Mouse (Mus musculus): ENCODE results near the gene Gm26620. TPM values are rescaled to one million over a fixed set of nuclear protein-coding genes. Genes with fewer than 3 reads are reported as not detected.

Gm26620 gene
- polyA plus RNA-seq, 1 experiment from 2014 or later = not detected

DNA sequence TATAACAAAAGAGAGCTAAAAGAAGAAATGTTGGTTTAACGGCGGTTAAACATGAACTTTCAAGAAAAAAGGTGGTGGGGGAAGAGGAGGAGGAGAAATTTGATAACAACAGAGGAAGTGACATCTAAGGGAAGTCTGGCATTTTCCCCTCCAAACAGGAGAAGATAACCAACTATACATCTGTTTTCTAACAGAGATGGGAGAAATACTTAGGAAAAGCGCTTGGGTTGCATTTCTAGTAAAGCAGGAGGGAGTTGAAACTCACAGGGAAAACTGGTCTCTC, 22.5 kb upstream of the Gm26620 start:
- Histone ChIP-seq H3K9ac (no peak overlapping the region), H3K36me3 (no peaks in the 10 kb centered on the region), H3K9me3 (replicated peaks) (no peaks in the 10 kb centered on the region), H3K27me3 (no peaks in the 10 kb centered on the region), H3K4me2 (replicated peaks) (no peak overlapping the region), H3K4me1 (peaks cover 6% of the 10 kb centered on the region), H3K4me3 (no peak overlapping the region), H3K27ac (no peak overlapping the region)
- no peak for ATAC-seq (ENCODE audit: low FRiP score)
- WGBS = 78% methylated on average over 3 of the region's 3 CpGs

DNA sequence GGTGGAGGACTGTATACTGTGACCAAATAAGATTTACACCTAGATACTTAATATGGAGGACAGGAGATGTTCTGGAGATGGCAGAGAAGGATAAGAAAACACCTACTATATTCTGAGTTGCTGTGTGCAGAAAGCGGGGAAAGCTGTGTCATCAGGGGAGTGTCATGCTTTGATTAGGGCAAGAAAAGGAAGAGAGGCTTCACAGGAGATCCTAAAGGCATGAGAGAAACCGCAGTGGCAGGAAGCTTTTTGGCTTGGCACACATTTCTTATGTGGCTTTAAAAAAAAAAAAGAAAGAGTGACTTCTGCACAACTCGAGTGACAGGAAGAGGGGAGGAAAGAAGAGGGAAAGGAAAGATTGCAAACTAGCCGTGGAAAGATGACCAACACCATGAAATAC, 21.8 kb upstream of the Gm26620 start:
- 72% methylated on average over 4 of the region's 4 CpGs for WGBS
- H3K36me3 ChIP-seq = no peaks in the 10 kb centered on the region
- H3K9ac ChIP-seq = no peak overlapping the region
- H3K9me3 ChIP-seq (replicated peaks) = no peaks in the 10 kb centered on the region
- H3K4me2 ChIP-seq (replicated peaks) = no peak overlapping the region
- no peak for ATAC-seq (ENCODE audit: low FRiP score)
- H3K4me1 ChIP-seq = peaks cover 6% of the 10 kb centered on the region
- no peak overlapping the region for H3K27ac ChIP-seq
- H3K27me3 ChIP-seq = no peaks in the 10 kb centered on the region
- no peak overlapping the region for H3K4me3 ChIP-seq

DNA sequence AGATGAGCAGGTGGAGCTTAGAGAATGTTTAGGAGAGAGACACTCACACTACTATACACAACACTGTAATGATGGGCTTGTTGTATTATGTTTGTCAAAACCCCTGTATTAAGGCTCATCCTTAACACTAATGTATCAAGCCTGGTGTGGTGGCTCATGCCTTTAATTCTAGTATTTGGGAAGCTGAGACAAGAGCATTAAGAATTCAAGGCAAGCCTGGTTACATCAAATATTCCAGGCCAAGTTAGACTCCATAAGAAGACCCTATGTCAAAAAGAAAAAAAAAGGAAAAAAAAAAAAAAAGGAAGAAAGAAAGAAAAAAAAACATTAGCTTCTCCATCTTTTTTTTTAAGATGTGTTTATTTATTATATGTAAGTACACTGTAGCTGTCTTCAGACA, 20.6 kb upstream of the Gm26620 start:
- no peak for ATAC-seq (ENCODE audit: low FRiP score)
- Histone ChIP-seq H3K4me2 (replicated peaks) (no peak overlapping the region), H3K4me3 (no peak overlapping the region), H3K27me3 (no peaks in the 10 kb centered on the region), H3K36me3 (no peaks in the 10 kb centered on the region), H3K9me3 (replicated peaks) (no peaks in the 10 kb centered on the region), H3K9ac (no peak overlapping the region), H3K4me1 (peaks cover 6% of the 10 kb centered on the region), H3K27ac (no peak overlapping the region)

DNA sequence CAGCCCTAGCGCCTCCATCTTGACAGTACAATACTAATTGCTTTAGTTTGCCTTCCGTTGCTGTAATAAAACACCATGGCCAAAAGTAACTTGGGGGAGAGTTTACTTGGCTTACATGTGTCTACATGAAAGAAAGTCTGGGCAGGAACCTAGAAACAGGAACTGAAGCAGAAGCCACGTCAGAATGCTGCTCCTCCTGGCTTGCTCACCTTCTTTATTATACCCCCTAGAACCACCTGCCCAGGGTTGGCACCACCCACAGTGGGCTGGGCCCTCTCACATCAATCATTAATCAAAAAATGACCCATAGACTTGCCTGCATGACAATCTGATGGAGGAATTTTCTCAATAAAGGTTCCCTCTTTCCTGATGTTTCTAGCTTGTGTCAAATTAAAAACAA, 20.1 kb upstream of the Gm26620 start:
- no peak overlapping the region for H3K9ac ChIP-seq
- H3K4me3 ChIP-seq = no peak overlapping the region
- no peak for ATAC-seq (ENCODE audit: low FRiP score)
- no peak overlapping the region for H3K27ac ChIP-seq
- no peaks in the 10 kb centered on the region for H3K9me3 ChIP-seq (replicated peaks)
- H3K4me2 ChIP-seq (replicated peaks) = no peak overlapping the region
- H3K4me1 ChIP-seq = peaks cover 6% of the 10 kb centered on the region
- H3K27me3 ChIP-seq = no peaks in the 10 kb centered on the region
- 90% methylated on average over 3 of the region's 3 CpGs for WGBS
- no peaks in the 10 kb centered on the region for H3K36me3 ChIP-seq

DNA sequence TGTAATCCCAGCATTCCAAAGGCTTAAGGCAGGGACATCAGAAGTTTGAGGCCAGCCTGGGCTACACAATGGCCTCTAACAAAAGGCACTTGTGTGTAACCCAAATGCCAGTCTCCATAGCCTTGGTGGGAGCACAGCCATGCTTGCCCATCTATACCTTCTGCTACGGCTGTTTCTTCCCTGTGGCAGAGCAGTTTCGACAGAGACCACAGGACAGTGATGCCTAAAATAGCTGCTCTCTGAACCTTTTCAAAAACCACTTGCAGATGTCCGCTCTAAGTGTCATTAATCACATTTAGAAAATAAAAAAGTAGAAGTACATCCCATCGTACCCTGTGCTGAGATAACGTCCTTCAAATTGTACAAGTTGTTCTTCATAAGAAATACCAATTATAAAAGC, 19.5 kb upstream of the Gm26620 start:
- Histone ChIP-seq H3K36me3 (no peaks in the 10 kb centered on the region), H3K9ac (no peak overlapping the region), H3K27ac (no peak overlapping the region), H3K4me1 (peaks cover 6% of the 10 kb centered on the region), H3K4me2 (replicated peaks) (no peak overlapping the region), H3K4me3 (no peak overlapping the region), H3K27me3 (no peaks in the 10 kb centered on the region), H3K9me3 (replicated peaks) (no peaks in the 10 kb centered on the region)
- WGBS = 89% methylated on average over 5 of the region's 5 CpGs
- ATAC-seq (ENCODE audit: low FRiP score) = no peak

DNA sequence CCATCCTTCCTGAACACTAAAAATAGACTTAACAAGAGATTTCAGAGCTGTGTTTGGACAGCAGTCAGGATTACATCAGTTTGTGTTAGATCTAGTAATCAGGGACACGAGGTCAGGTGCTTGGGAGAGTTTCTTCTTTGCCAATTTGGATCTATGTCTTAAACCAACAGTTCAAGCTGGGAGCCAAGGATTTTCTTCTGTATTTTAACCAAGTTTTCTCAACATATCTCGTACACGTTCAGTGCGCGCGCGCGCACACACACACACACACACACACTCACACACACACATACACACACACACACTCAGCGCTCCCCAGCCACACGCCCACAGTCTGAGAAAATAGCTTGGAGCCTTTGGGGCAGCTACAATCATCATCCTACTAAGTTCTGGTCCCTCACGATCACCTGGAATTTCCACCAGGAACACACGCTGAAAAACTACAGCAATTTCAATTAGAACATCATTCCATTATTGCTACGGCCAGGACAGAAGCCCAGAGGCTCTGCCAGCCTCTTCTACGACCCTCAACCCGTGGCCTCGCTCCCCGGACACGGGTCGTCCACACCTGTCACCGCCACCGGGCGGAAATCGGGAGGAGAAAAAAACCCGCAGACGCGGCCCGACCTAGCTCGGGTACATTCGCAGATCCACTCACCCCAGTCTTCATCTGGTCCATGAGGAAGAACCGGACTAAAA, 17.7 kb upstream of the Gm26620 start:
- Histone ChIP-seq H3K36me3 (peaks cover 7% of the 10 kb centered on the region; the same call in 1 of the 2 replicates), H3K27ac (peak overlapping the region; percentile 76), H3K4me2 (replicated peaks) (peak overlapping the region; percentile 90), H3K4me1 (peaks cover 6% of the 10 kb centered on the region), H3K9me3 (replicated peaks) (no peaks in the 10 kb centered on the region), H3K4me3 (peak overlapping the region; percentile 85), H3K9ac (peak overlapping the region; percentile 81), H3K27me3 (no peaks in the 10 kb centered on the region)
- 4% methylated on average over 30 of the region's 30 CpGs for WGBS
- peak; percentile 70 for ATAC-seq (ENCODE audit: low FRiP score)

DNA sequence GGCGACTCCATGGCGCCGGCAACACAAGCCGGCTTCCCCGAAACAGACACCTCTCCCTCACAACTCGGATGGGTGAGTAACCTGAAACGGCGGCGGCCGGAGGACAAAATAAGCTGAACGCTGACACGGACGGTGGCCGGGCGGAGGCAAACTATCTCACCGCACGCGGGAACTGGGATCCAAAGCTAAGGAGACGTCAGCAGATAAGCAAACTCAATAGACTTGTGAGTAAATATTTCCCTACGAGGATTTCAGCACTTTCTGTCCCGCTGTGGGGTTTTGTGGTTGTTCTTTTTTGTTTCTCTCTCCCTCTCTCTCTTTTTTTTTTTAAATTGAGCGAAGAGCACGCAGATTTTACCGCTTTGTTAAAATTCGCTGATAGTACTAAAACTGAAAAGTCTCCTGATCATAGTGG, 17.2 kb upstream of the Gm26620 start, which contains the start of gene Atf6:
Gene Atf6 (minus strand): TSS at position 81 of the 415 bp plus-strand sequence.
- peak within 1 kb of the TSS; percentile 90 for H3K4me2 ChIP-seq (replicated peaks)
- peak within 1 kb of the TSS; percentile 76 for H3K27ac ChIP-seq
- H3K4me1 ChIP-seq = peaks cover 6% of the 10 kb centered on the region
- H3K27me3 ChIP-seq = no peaks in the 10 kb centered on the region
- H3K4me3 ChIP-seq = peak within 1 kb of the TSS; percentile 85
- ATAC-seq (ENCODE audit: low FRiP score) = peak; percentile 70
- H3K36me3 ChIP-seq = peaks cover 9% of the 10 kb centered on the region; the same call in 1 of the 2 replicates
- WGBS = 1% methylated on average over 25 of the region's 25 CpGs
- H3K9ac ChIP-seq = peak within 1 kb of the TSS; percentile 81
- H3K9me3 ChIP-seq (replicated peaks) = no peaks in the 10 kb centered on the region

DNA sequence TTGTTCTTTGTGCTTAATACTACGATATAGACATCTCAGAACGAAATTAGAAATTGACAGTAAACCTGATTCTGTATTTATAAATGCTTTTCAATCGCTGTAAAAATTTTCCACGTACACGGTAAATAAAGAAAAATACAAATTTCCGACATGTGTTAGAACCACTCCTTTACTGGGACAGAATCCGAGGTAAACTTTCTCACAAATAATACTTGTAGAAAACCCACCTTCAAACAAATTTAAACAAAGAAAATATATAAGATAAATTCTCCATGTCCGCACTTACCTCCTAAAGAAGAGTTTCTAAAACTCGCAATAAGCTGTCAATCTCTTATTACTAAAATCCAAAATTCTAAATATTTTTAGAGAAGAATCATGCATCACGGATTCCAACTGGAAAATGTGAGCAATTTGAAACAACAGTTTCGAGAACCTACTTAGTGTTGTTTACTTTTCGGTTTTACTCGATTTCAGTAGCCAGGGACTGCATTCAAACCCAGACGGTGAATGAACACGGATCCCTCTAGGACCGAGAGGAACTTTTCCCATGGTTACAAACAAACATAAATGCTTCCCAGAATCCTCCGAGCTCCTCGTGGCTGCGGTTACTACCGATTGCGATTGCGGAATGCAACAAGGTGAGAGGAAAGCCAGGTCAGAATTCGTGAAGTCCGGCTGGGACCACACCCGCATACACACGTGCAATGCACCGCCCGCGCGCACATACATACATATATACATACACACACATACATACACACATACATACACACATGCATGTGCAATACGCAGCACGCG, 16.6 kb upstream of the Gm26620 start:
- no peaks in the 10 kb centered on the region for H3K27me3 ChIP-seq
- no peak overlapping the region for H3K27ac ChIP-seq
- peaks cover 6% of the 10 kb centered on the region for H3K4me1 ChIP-seq
- H3K4me3 ChIP-seq = peak overlapping the region; percentile 85
- peak overlapping the region; percentile 81 for H3K9ac ChIP-seq
- under 1% methylated on average over 33 of the region's 33 CpGs for WGBS
- peak; percentile 86 for ATAC-seq (ENCODE audit: low FRiP score)
- H3K36me3 ChIP-seq = peaks cover 9% of the 10 kb centered on the region; the same call in 1 of the 2 replicates
- H3K4me2 ChIP-seq (replicated peaks) = peak overlapping the region; percentile 90
- no peaks in the 10 kb centered on the region for H3K9me3 ChIP-seq (replicated peaks)

DNA sequence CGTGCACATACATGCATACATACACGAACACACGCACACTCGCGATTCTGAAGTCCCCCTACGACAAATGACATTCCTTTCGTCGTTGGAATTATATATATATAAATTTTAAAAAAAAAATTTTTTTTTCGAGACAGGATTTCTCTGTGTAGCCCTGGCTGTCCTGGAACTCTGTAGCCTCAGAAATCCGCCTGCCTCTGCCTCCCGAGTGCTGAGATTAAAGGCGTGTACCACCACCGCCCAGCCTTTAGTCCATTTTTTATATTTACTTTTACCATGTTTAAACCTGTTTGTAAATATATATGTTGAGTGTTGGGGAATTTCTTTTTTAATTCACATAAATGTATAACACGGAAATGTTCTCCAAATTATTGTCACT, 16.0 kb upstream of the Gm26620 start:
- peak overlapping the region; percentile 56 for H3K9ac ChIP-seq
- WGBS = 17% methylated on average over 14 of the region's 14 CpGs
- peak overlapping the region; percentile 85 for H3K4me3 ChIP-seq
- peaks cover 9% of the 10 kb centered on the region; the same call in 1 of the 2 replicates for H3K36me3 ChIP-seq
- no peaks in the 10 kb centered on the region for H3K27me3 ChIP-seq
- peaks cover 6% of the 10 kb centered on the region for H3K4me1 ChIP-seq
- no peak overlapping the region for H3K27ac ChIP-seq
- peak overlapping the region; percentile 90 for H3K4me2 ChIP-seq (replicated peaks)
- no peaks in the 10 kb centered on the region for H3K9me3 ChIP-seq (replicated peaks)
- ATAC-seq (ENCODE audit: low FRiP score) = no peak

DNA sequence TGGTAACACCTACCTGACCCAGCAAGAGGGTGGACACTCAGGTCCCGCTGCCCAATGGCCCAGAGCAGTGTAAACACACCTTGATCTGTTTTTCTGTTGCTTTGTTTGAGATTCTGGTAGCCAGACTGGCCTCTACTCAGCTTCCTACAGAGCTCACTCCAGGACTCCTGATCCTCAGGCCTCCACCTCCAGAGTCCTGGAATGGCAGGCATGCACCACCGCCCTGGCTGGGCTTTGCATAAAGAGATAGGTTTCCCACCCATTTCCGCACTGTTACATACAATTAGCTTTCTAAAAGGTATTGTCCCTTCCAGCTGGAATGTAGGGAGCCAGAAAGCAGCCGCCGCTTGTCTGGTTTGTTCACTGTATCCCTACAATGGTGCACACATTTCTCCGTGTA, 13.5 kb upstream of the Gm26620 start:
- Histone ChIP-seq H3K4me1 (peaks cover 6% of the 10 kb centered on the region), H3K4me3 (no peak overlapping the region), H3K4me2 (replicated peaks) (no peak overlapping the region), H3K27ac (no peak overlapping the region), H3K9ac (no peak overlapping the region), H3K27me3 (no peaks in the 10 kb centered on the region), H3K36me3 (peaks cover 19% of the 10 kb centered on the region), H3K9me3 (replicated peaks) (no peaks in the 10 kb centered on the region)
- no peak for ATAC-seq (ENCODE audit: low FRiP score)
- 93% methylated on average over 6 of the region's 6 CpGs for WGBS

DNA sequence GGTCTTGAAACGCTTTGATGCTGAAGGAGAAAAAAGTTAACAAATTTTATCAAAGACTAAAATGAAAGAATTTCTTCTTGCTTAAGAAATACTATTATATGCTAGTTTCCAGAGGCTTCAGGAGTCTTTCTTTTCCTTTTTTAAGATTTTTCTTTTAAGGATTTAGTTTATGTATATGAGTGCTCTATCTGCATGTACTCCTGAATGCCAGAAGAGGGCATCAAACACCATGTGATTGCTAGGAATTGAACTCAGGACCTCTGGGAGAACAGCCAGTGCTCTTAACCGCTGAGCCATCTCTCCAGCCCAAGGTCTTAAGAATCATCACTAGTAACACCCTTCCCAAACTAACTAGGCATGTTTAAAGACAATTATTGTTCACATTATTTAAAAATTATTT, 12.9 kb upstream of the Gm26620 start:
- Histone ChIP-seq H3K4me2 (replicated peaks) (no peak overlapping the region), H3K4me1 (peaks cover 2% of the 10 kb centered on the region), H3K36me3 (peaks cover 24% of the 10 kb centered on the region), H3K9me3 (replicated peaks) (no peaks in the 10 kb centered on the region), H3K27me3 (no peaks in the 10 kb centered on the region), H3K4me3 (no peak overlapping the region), H3K9ac (no peak overlapping the region), H3K27ac (no peak overlapping the region)
- 96% methylated on average over 2 of the region's 2 CpGs for WGBS
- ATAC-seq (ENCODE audit: low FRiP score) = no peak

DNA sequence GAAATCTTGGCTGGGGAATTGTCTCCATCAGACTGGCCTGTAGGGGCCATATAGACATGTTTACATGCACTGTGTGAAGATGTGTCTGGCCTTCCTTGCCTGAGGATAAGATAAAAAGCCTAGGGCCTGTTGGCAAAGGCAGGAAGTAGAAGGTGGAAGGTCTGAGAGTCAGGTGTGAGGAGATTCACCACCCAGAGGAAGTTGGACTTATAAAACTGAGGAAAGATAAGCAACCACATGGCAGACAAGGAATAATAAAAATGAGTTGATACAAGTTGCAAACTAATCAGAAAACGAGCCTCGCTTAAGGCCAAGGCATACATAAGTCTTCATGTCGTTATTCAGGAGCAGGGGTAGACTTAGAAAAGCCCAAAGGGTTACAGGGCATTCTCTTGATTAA, 9.2 kb upstream of the Gm26620 start:
- Histone ChIP-seq H3K4me3 (no peak overlapping the region), H3K9ac (no peak overlapping the region), H3K4me1 (no peaks in the 10 kb centered on the region), H3K9me3 (replicated peaks) (no peaks in the 10 kb centered on the region), H3K36me3 (peaks cover 40% of the 10 kb centered on the region), H3K27me3 (no peaks in the 10 kb centered on the region), H3K4me2 (replicated peaks) (no peak overlapping the region), H3K27ac (no peak overlapping the region)
- ATAC-seq (ENCODE audit: low FRiP score) = no peak
- 89% methylated on average over 3 of the region's 3 CpGs for WGBS

DNA sequence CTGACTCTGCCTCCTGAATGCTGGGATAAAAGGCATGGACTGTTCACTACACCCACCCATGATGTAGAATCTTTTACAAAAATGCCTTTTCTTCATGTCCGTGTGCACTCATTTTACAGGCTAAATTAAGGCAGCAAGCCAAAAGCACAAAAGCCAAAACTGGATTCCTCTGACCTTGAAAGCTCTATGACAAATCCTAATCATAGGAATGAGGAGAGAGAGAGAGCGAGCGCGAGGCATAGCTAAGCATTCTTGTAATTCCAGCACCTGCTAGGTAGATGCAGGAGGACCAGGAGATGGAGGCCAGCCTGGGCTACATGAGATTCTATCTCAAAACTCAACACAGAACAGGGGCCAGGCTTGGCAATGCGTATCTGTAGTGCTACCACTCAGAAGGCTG, 8.0 kb upstream of the Gm26620 start:
- Histone ChIP-seq H3K27me3 (no peaks in the 10 kb centered on the region), H3K4me2 (replicated peaks) (no peak overlapping the region), H3K36me3 (peaks cover 38% of the 10 kb centered on the region), H3K4me3 (no peak overlapping the region), H3K4me1 (no peaks in the 10 kb centered on the region), H3K9me3 (replicated peaks) (no peaks in the 10 kb centered on the region), H3K27ac (no peak overlapping the region), H3K9ac (no peak overlapping the region)
- ATAC-seq (ENCODE audit: low FRiP score) = no peak
- 95% methylated on average over 5 of the region's 5 CpGs for WGBS
